Mouse (Mus musculus) forebrain, postnatal 0 days (tissue): ENCODE data around the gene Ifit3. TPM values are rescaled to one million over a fixed set of nuclear protein-coding genes. Genes with fewer than 3 reads are reported as not detected.
"Not testable (repeated sequence)": the region's sequence is repeated elsewhere in the genome, so short reads cannot be mapped to it uniquely, and the experiment has no call there.

ENCODE experiments used
- ATAC-seq: fragments of 200-750 bp; cut with Nextera tagmentation; 2 replicates; pipeline ENCODE4 v1.8.0; 2017; ENCODE audit warnings: mild to moderate bottlenecking, moderate library complexity
- DNase-seq: peaks from one replicate; pipeline ENCODE4 v3.0.0-alpha.2; 2015
- H3K27ac ChIP-seq: fragments of 300-500 bp; sonication (generic); 2 replicates; pipeline ENCODE4 v1.5.1; 2014; ENCODE audit warnings: low read depth, mild to moderate bottlenecking, antibody characterized with exemption, low read length, moderate library complexity, mixed read lengths
- H3K27me3 ChIP-seq: fragments of 300-500 bp; sonication (generic); 2 replicates; pipeline ENCODE4 v1.6.1; 2014; ENCODE audit warnings: mild to moderate bottlenecking, low read length, mixed read lengths; ENCODE audit not compliant: insufficient read depth
- H3K36me3 ChIP-seq: fragments of 300-500 bp; sonication (generic); 2 replicates; pipeline ENCODE4 v1.6.1; 2014; ENCODE audit warnings: mild to moderate bottlenecking, moderate library complexity; ENCODE audit not compliant: insufficient read depth
- H3K4me1 ChIP-seq: fragments of 300-500 bp; sonication (generic); 2 replicates; pipeline ENCODE4 v1.6.1; 2014; ENCODE audit warnings: antibody characterized with exemption; ENCODE audit not compliant: insufficient read depth
- H3K4me2 ChIP-seq: fragments of 300-500 bp; sonication (generic); 2 replicates; pipeline ENCODE4 v1.6.1; 2014; ENCODE audit warnings: low read depth, mild to moderate bottlenecking, moderate library complexity
- H3K4me3 ChIP-seq: fragments of 300-500 bp; sonication (generic); 2 replicates; pipeline ENCODE4 v1.5.1; 2014; ENCODE audit warnings: low read depth, low read length, mixed read lengths
- H3K9ac ChIP-seq: fragments of 300-500 bp; sonication (generic); 2 replicates; pipeline ENCODE4 v1.6.1; 2014; ENCODE audit warnings: mild to moderate bottlenecking
- H3K9me3 ChIP-seq: fragments of 300-500 bp; sonication (generic); 2 replicates; pipeline ENCODE4 v1.6.1; 2016; ENCODE audit warnings: low read length
- CTCF ChIP-seq: sonication (generic); IDR thresholded peaks from 2 replicates; pipeline ENCODE4 v1.5.1; 2016; ENCODE audit warnings: antibody characterized with exemption, control low read depth, low read depth
- WGBS: fragments of 180-500 bp; shearing (Covaris S2); extraction: QIAGEN DNeasy Blood & Tissue Kit; methylation state at CpG from one replicate; pipeline ENCODE4 v1.1.7; 2014; 5-methylcytosine and 5-hydroxymethylcytosine counted together
- polyA plus RNA-seq: library from polyadenylated mRNA; unstranded; fragments of >200 nt; fragmentation: Nextera tagmentation; extraction: Ambion mirVana; gene quantifications from 2 replicates; pipeline ENCODE4 v1.2.1, GENCODE M21; 2015
- total RNA-seq: library from RNA; depleted of rRNA; stranded (reverse); fragments of >200 nt; gene quantifications from 2 replicates; pipeline ENCODE4 v1.2.3, GENCODE M21; 2014

Ifit3 gene
- total and polyA plus RNA-seq, 2 experiments from 2014 or later, result 2.3 to 2.7 TPM

- Histone ChIP-seq H3K27ac (no peak overlapping the region), H3K9ac (no peak overlapping the region), H3K36me3 (no peaks in the 10 kb centered on the region), H3K27me3 (no peaks in the 10 kb centered on the region), H3K9me3 (no peaks in the 10 kb centered on the region), H3K4me2 (no peak overlapping the region), H3K4me1 (0 out of 2 replicates have a peak, but pooled peaks cover 5% of the 10 kb centered on the region), H3K4me3 (no peak overlapping the region)
- DNase-seq (no peak), ATAC-seq (no peak)
- TF ChIP-seq CTCF, result peak; percentile 27; the same call in 1 of the 2 replicates
Observed at GRCm38 (mm10) chr19:34588959-34589358, 5.6 kb downstream of the Ifit3 start.

GRCm38 (mm10) chr19:34593456-34593855 lies 10.1 kb downstream of the Ifit3 start:
- Histone ChIP-seq H3K4me3 (no peak overlapping the region), H3K9me3 (no peaks in the 10 kb centered on the region), H3K4me1 (0 out of 2 replicates have a peak, but pooled peaks cover 1% of the 10 kb centered on the region), H3K9ac (no peak overlapping the region), H3K27ac (no peak overlapping the region), H3K4me2 (no peak overlapping the region), H3K36me3 (no peaks in the 10 kb centered on the region), H3K27me3 (no peaks in the 10 kb centered on the region)
- no peak for TF ChIP-seq CTCF
- DNase-seq (no peak), ATAC-seq (no peak)
- WGBS, result 91% methylated on average over 2 of the region's 2 CpGs

GRCm38 (mm10) chr19:34594523-34594922 lies 11.2 kb downstream of the Ifit3 start:
- not testable (repeated sequence) for H3K4me2 ChIP-seq, ATAC-seq, H3K4me3 ChIP-seq, DNase-seq, H3K9me3 ChIP-seq, H3K36me3 ChIP-seq, H3K27me3 ChIP-seq, H3K27ac ChIP-seq, H3K4me1 ChIP-seq, H3K9ac ChIP-seq
- WGBS, result 74% methylated on average over 3 of the region's 3 CpGs

- Histone ChIP-seq H3K36me3 (no peaks in the 10 kb centered on the region), H3K27ac (no peak overlapping the region), H3K4me2 (no peak overlapping the region), H3K9ac (no peak overlapping the region), H3K4me3 (no peak overlapping the region), H3K4me1 (no peaks in the 10 kb centered on the region), H3K27me3 (no peaks in the 10 kb centered on the region), H3K9me3 (no peaks in the 10 kb centered on the region)
- DNase-seq (no peak), ATAC-seq (no peak)
- no peak for TF ChIP-seq CTCF
Observed at GRCm38 (mm10) chr19:34596811-34597210, 13.5 kb downstream of the Ifit3 start.

GRCm38 (mm10) chr19:34598341-34598740 lies 15.0 kb downstream of the Ifit3 start:
- no peak for TF ChIP-seq CTCF
- Histone ChIP-seq H3K27me3 (no peaks in the 10 kb centered on the region), H3K4me1 (no peaks in the 10 kb centered on the region), H3K4me2 (no peak overlapping the region), H3K9me3 (no peaks in the 10 kb centered on the region), H3K4me3 (no peak overlapping the region), H3K36me3 (no peaks in the 10 kb centered on the region), H3K9ac (no peak overlapping the region), H3K27ac (no peak overlapping the region)
- ATAC-seq (no peak; the same call in 1 of the 2 replicates), DNase-seq (peak; percentile 78)
- WGBS, result 54% methylated on average over 2 of the region's 2 CpGs

- H3K27me3 ChIP-seq, H3K9ac ChIP-seq, H3K4me2 ChIP-seq, H3K27ac ChIP-seq, DNase-seq, H3K4me1 ChIP-seq, H3K4me3 ChIP-seq, ATAC-seq, H3K36me3 ChIP-seq, H3K9me3 ChIP-seq: not testable (repeated sequence)
Observed at GRCm38 (mm10) chr19:34599250-34599649, 15.9 kb downstream of the Ifit3 start.

GRCm38 (mm10) chr19:34601888-34602287 lies 18.6 kb downstream of the Ifit3 start, which contains the start of gene Ifit1bl1:
Gene Ifit1bl1, minus strand, starts transcription at chr19:34601956.
- not testable (repeated sequence) for H3K4me1 ChIP-seq, ATAC-seq, DNase-seq, H3K9me3 ChIP-seq, H3K36me3 ChIP-seq, H3K9ac ChIP-seq, H3K27me3 ChIP-seq, H3K4me2 ChIP-seq, H3K4me3 ChIP-seq, H3K27ac ChIP-seq
- WGBS, result 46% methylated on average over 1 of the region's 1 CpGs

GRCm38 (mm10) chr19:34605472-34605871 lies 22.1 kb downstream of the Ifit3 start:
- no peak for TF ChIP-seq CTCF
- WGBS, result 88% methylated on average over 3 of the region's 3 CpGs

GRCm38 (mm10) chr19:34607237-34608051 lies 24.1 kb downstream of the Ifit3 start, which contains the start of gene Ifit3b:
Gene Ifit3b, plus strand, starts transcription at chr19:34607970.
- H3K4me2 ChIP-seq, H3K9ac ChIP-seq, H3K4me1 ChIP-seq, H3K4me3 ChIP-seq, H3K27me3 ChIP-seq, DNase-seq, H3K36me3 ChIP-seq, H3K27ac ChIP-seq, H3K9me3 ChIP-seq: not testable (repeated sequence)
- ATAC-seq, result peak; percentile 34
- 45% methylated on average over 4 of the region's 4 CpGs for WGBS

More at GRCm38 (mm10) chr19:34605472-34605871, 22.1 kb downstream of the Ifit3 start:
- H3K27me3 ChIP-seq, result no peaks in the 10 kb centered on the region
- ATAC-seq (no peak), DNase-seq (no peak)
- H3K4me2 ChIP-seq, result no peak overlapping the region
- no peaks in the 10 kb centered on the region for H3K9me3 ChIP-seq
- no peak overlapping the region for H3K27ac ChIP-seq
- H3K4me1 ChIP-seq, result no peaks in the 10 kb centered on the region
- no peak overlapping the region for H3K9ac ChIP-seq
- H3K36me3 ChIP-seq, result no peaks in the 10 kb centered on the region
- H3K4me3 ChIP-seq, result no peak overlapping the region

GRCm38 (mm10) chr19:34610118-34610517 lies 26.8 kb downstream of the Ifit3 start:
- not testable (repeated sequence) for H3K4me2 ChIP-seq, ATAC-seq, H3K27ac ChIP-seq, H3K4me1 ChIP-seq, H3K4me3 ChIP-seq, DNase-seq, H3K9me3 ChIP-seq, H3K27me3 ChIP-seq, H3K9ac ChIP-seq, H3K36me3 ChIP-seq
- 72% methylated on average over 3 of the region's 3 CpGs for WGBS
